Mouse (Mus musculus): ENCODE measurements around the gene Zbtb4. TPM values are rescaled to one million over a fixed set of nuclear protein-coding genes. Genes with fewer than 3 reads are reported as not detected.
A peak's percentile ranks its signal among the peaks of the same experiment; 100 is the strongest.

Gene Zbtb4
- polyA plus RNA-seq, 1 experiment from 2014 or later = 3.2 TPM

DNA sequence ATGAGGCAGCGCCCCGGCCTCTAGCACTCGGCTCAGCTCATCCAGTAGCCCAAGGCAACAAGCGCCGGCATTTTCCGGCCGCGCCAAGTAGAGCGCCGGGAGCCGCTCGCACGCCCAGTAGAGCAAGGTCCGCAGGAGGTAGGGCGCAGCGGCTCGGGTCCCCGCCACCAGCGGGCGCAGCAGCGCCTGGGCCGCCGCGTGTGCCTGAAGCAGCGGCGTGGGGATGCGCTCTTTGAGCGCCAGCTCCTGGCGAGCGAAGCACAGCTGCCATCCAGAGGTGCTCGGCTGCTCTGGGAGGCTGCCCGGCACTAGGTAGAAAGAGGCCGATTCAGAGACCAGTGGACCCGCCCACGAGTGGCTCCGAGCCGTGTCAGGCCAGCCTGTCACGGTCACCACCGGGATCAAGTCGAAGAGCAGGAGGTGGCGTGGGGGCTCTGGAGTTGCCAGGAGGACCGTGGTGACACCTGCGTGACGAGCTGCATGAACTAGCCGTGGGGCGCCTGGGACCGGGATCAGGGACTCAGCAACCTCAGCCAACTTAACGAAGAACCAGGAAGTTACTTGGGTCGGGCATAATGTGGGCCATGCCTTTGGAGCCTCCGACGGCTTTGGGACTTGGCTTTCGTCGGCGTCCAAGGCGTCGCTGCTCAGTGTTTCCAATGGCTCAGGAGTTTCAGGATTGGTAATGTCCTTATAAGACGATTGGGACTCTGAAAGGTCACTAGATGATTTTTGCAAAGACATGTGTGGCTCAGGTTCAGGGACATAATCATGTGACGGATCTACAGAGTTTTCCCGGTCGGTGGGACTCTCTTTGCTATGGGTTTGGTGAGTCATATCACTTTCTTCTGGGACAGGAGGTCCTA lies 38.3 kb downstream of the Zbtb4 start:
- ATAC-seq (ENCODE audit: low FRiP score, low read depth) = peak; percentile 26; the same call in 1 of the 2 replicates
- peak overlapping the region; percentile 92 for H3K4me2 ChIP-seq (replicated peaks)
- no peaks in the 10 kb centered on the region for H3K9me3 ChIP-seq
- H3K9ac ChIP-seq = peak overlapping the region; percentile 79
- H3K27ac ChIP-seq = 0 out of 2 replicates have a peak overlapping the region, but pooled peaks have one; percentile 3
- peaks cover 86% of the 10 kb centered on the region for H3K27me3 ChIP-seq
- H3K36me3 ChIP-seq = no peaks in the 10 kb centered on the region
- WGBS = 2% methylated on average over 60 of the region's 60 CpGs
- H3K4me1 ChIP-seq = peaks cover 61% of the 10 kb centered on the region
- H3K4me3 ChIP-seq = peak overlapping the region; percentile 57

DNA sequence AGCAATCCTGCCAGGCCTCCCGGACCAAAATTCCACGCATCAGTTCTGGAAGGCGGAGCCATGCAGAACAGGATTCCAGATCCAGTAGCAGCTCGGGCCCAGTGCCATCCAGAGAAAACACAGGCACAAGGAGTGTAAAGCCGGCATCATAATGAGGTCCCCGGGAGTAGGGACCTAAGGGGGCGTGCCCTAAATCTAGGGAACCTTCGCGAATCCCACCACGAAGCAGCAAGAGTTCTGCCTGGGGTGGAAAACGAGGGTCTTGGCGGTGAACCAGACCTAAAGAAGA lies 38.9 kb downstream of the Zbtb4 start:
- Histone ChIP-seq H3K4me2 (replicated peaks) (peak overlapping the region; percentile 92), H3K4me1 (peaks cover 55% of the 10 kb centered on the region), H3K27ac (no peak overlapping the region), H3K9me3 (no peaks in the 10 kb centered on the region), H3K4me3 (peak overlapping the region; percentile 57), H3K27me3 (peaks cover 80% of the 10 kb centered on the region), H3K9ac (peak overlapping the region; percentile 39; the same call in 1 of the 2 replicates), H3K36me3 (no peaks in the 10 kb centered on the region)
- WGBS = 6% methylated on average over 12 of the region's 12 CpGs
- ATAC-seq (ENCODE audit: low FRiP score, low read depth) = no peak

- Histone ChIP-seq H3K4me2 (replicated peaks) (peak within 1 kb of the TSS; percentile 92), H3K4me3 (peak within 1 kb of the TSS; percentile 57), H3K9me3 (no peaks in the 10 kb centered on the region), H3K4me1 (peaks cover 49% of the 10 kb centered on the region), H3K36me3 (no peaks in the 10 kb centered on the region), H3K27ac (no peak within 1 kb of the TSS), H3K9ac (peak within 1 kb of the TSS; percentile 39; the same call in 1 of the 2 replicates), H3K27me3 (peaks cover 73% of the 10 kb centered on the region)
- WGBS = 6% methylated on average over 29 of the region's 29 CpGs
- ATAC-seq (ENCODE audit: low FRiP score, low read depth) = no peak
These were observed 39.5 kb downstream of the Zbtb4 start, which contains the start of gene Tmem102 for GRCm38 (mm10) chr11:69804972-69805909. Gene Tmem102 (minus strand): TSS chr11:69805624.

- no peak overlapping the region for H3K4me3 ChIP-seq
- H3K4me2 ChIP-seq (replicated peaks) = no peak overlapping the region
- H3K36me3 ChIP-seq = no peaks in the 10 kb centered on the region
- H3K27ac ChIP-seq = no peak overlapping the region
- no peak overlapping the region for H3K9ac ChIP-seq
- H3K9me3 ChIP-seq = no peaks in the 10 kb centered on the region
- H3K4me1 ChIP-seq = peaks cover 38% of the 10 kb centered on the region
- H3K27me3 ChIP-seq = peaks cover 68% of the 10 kb centered on the region
- WGBS = 77% methylated on average over 4 of the region's 4 CpGs
- ATAC-seq (ENCODE audit: low FRiP score, low read depth) = no peak
These were observed 40.7 kb downstream of the Zbtb4 start for GRCm38 (mm10) chr11:69806378-69806777.

DNA sequence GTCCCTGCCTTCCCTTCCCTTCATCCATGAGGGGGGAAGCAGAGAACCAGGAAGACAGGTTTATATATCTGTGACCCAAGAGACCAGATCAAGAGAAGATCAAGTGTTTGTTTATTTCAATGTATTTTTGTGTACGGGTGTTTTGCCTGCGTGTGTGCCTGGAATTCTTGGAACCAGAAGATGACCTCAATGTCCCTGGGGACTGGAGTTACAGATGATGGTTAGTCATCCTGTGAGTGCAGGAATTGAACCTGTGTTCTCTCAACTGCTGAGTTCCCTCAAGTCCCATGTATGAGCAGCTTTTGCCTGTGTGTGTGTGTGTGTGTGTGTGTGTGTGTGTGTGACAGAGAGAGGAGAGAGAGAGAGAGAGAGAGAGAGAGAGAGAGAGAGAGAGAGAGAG lies 41.9 kb downstream of the Zbtb4 start:
- Histone ChIP-seq H3K4me3 (no peak overlapping the region), H3K9ac (no peak overlapping the region), H3K4me1 (peaks cover 25% of the 10 kb centered on the region), H3K27ac (no peak overlapping the region), H3K9me3 (no peaks in the 10 kb centered on the region), H3K4me2 (replicated peaks) (no peak overlapping the region), H3K27me3 (peaks cover 55% of the 10 kb centered on the region), H3K36me3 (no peaks in the 10 kb centered on the region)
- ATAC-seq (ENCODE audit: low FRiP score, low read depth) = no peak
- 78% methylated on average over 2 of the region's 2 CpGs for WGBS

DNA sequence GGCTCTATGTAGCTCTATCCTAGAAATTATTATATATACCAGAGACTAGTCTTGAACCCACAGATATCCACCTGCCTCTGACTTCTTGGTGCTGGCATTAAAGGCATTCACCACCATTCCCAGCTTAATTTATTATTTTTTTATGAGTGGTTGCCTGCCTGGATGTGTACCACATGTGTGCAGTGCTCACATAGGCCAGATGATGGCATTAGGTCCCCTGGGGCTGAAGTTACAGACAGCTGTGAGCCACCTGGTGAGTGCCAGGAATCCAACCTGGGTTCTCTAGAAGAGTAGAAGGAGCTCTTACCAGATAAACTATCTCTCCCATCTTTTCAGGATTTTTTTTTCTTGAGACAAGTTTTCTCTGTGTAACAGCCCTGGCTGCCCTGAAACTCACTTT lies 44.6 kb downstream of the Zbtb4 start:
- H3K4me1 ChIP-seq = no peaks in the 10 kb centered on the region
- peaks cover 29% of the 10 kb centered on the region for H3K27me3 ChIP-seq
- ATAC-seq (ENCODE audit: low FRiP score, low read depth) = no peak
- H3K27ac ChIP-seq = no peak overlapping the region
- no peak overlapping the region for H3K4me2 ChIP-seq (replicated peaks)
- no peaks in the 10 kb centered on the region for H3K36me3 ChIP-seq
- H3K9me3 ChIP-seq = no peaks in the 10 kb centered on the region
- H3K4me3 ChIP-seq = no peak overlapping the region
- H3K9ac ChIP-seq = no peak overlapping the region

DNA sequence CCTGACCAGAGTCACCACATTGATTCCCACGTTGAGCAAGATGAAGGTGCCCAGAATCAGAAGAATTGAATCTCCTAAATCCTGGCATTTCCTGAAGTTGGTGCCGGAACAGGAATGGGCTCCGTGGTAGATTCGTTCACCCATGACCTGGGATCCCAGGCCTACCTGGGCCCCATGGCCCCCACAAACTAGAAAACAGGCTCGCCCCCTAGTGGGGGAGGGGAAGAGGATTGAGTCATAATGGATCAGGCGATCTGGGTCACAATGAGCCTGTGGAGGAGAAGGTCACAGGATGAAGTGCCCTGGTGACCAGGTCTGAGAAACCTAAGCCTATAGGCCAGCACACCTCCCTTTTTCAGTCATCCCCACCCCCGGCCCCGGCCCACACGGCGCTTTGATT lies 49.4 kb downstream of the Zbtb4 start, which contains the start of gene Gm39566:
TSS of gene Gm39566 (minus strand) at position 144 of the 400 bp plus-strand sequence.
- ATAC-seq (ENCODE audit: low FRiP score, low read depth) = no peak
- 62% methylated on average over 10 of the region's 10 CpGs for WGBS
- no peaks in the 10 kb centered on the region for H3K27me3 ChIP-seq
- no peaks in the 10 kb centered on the region for H3K4me1 ChIP-seq
- no peak within 1 kb of the TSS for H3K4me2 ChIP-seq (replicated peaks)
- H3K4me3 ChIP-seq = no peak within 1 kb of the TSS
- no peak within 1 kb of the TSS for H3K27ac ChIP-seq
- H3K9me3 ChIP-seq = peaks cover 19% of the 10 kb centered on the region; the same call in 1 of the 2 replicates
- no peaks in the 10 kb centered on the region for H3K36me3 ChIP-seq
- no peak within 1 kb of the TSS for H3K9ac ChIP-seq

DNA sequence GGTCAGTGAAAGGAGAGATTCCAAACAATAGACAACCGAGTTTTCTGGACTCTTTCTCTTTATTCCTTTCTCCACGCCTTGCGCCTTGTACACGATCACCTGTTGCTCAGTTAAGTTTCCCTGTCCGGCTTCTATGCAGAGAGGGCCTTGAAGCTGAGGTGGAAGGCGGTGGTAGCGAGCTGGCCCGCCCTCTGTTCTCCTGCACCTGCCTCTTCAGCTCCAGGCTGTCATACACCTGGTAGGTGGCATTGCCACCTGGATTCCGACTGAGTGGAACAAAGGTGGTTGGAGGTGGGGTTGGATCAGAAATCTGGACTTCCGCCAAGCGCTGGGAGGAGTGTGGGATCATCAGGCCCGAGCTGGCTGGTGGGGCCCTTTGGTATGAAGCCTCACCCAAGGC lies 50.8 kb downstream of the Zbtb4 start:
- Histone ChIP-seq H3K27ac (no peak overlapping the region), H3K9ac (no peak overlapping the region), H3K9me3 (peaks cover 19% of the 10 kb centered on the region; the same call in 1 of the 2 replicates), H3K4me2 (replicated peaks) (no peak overlapping the region), H3K4me1 (no peaks in the 10 kb centered on the region), H3K27me3 (no peaks in the 10 kb centered on the region), H3K36me3 (no peaks in the 10 kb centered on the region), H3K4me3 (no peak overlapping the region)
- no peak for ATAC-seq (ENCODE audit: low FRiP score, low read depth)
- 87% methylated on average over 12 of the region's 12 CpGs for WGBS

- 83% methylated on average over 2 of the region's 2 CpGs for WGBS
- H3K4me3 ChIP-seq = no peak within 1 kb of the TSS
- no peaks in the 10 kb centered on the region for H3K27me3 ChIP-seq
- H3K9ac ChIP-seq = no peak within 1 kb of the TSS
- no peaks in the 10 kb centered on the region for H3K4me1 ChIP-seq
- H3K9me3 ChIP-seq = peaks cover 19% of the 10 kb centered on the region; the same call in 1 of the 2 replicates
- H3K4me2 ChIP-seq (replicated peaks) = no peak within 1 kb of the TSS
- no peak for ATAC-seq (ENCODE audit: low FRiP score, low read depth)
- no peak within 1 kb of the TSS for H3K27ac ChIP-seq
- no peaks in the 10 kb centered on the region for H3K36me3 ChIP-seq
These were observed 52.7 kb downstream of the Zbtb4 start, which contains the start of gene Spem2 for GRCm38 (mm10) chr11:69818365-69818764. Gene Spem2 (minus strand): TSS chr11:69818465.

DNA sequence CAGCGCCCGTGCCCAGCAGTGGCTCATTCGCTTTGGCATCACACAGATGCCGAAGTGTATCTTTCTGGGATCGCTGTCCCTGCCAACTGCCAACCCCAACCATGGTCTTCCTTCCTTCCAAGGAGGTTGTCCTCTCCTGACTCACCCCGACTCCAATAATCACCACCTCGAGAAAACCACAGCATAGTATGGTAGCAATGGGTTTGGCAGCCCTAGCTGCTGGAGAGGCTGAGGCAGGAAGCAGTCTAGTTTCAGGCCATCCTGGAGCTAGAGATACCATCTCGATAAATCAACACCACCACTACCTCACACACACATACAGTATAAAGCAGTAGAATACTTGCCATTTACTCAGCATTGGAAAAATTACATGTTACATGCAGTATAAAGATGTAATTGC lies 53.2 kb downstream of the Zbtb4 start:
- ATAC-seq (ENCODE audit: low FRiP score, low read depth) = no peak
- Histone ChIP-seq H3K36me3 (peaks cover 1% of the 10 kb centered on the region), H3K27me3 (no peaks in the 10 kb centered on the region), H3K4me1 (no peaks in the 10 kb centered on the region), H3K4me2 (replicated peaks) (no peak overlapping the region), H3K4me3 (no peak overlapping the region), H3K27ac (no peak overlapping the region), H3K9ac (no peak overlapping the region), H3K9me3 (peaks cover 19% of the 10 kb centered on the region; the same call in 1 of the 2 replicates)
- 90% methylated on average over 8 of the region's 8 CpGs for WGBS

- H3K9me3 ChIP-seq = peaks cover 16% of the 10 kb centered on the region; the same call in 1 of the 2 replicates
- H3K27me3 ChIP-seq = no peaks in the 10 kb centered on the region
- H3K36me3 ChIP-seq = peaks cover 33% of the 10 kb centered on the region
- no peak within 1 kb of the TSS for H3K9ac ChIP-seq
- 86% methylated on average over 3 of the region's 3 CpGs for WGBS
- ATAC-seq (ENCODE audit: low FRiP score, low read depth) = no peak
- H3K4me1 ChIP-seq = no peaks in the 10 kb centered on the region
- no peak within 1 kb of the TSS for H3K27ac ChIP-seq
- H3K4me2 ChIP-seq (replicated peaks) = no peak within 1 kb of the TSS
- no peak within 1 kb of the TSS for H3K4me3 ChIP-seq
These were observed 56.4 kb downstream of the Zbtb4 start, which contains the start of gene Spem1 for GRCm38 (mm10) chr11:69822080-69822479. Gene Spem1 (minus strand): TSS chr11:69822180.

DNA sequence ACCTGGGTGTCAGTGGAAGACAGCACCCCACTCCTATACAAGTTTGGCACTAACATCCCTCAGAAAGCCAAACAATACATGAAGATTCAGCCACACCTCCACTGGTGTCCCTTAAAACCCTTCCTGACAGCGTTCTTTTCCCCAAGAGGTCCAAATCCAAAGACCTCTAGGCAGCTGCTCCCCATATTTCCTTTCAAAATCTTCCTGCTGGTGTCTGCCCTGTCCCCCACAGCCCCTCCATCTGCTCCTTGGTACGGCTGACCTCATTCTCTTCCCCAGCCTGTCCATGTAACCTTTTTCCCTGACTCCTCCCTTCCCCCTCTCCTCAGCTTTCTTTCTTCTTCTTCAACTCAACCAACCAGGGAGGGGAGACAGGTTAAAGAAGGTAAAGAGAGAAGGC lies 57.7 kb downstream of the Zbtb4 start:
- no peak for ATAC-seq (ENCODE audit: low FRiP score, low read depth)
- Histone ChIP-seq H3K36me3 (peaks cover 46% of the 10 kb centered on the region), H3K27me3 (no peaks in the 10 kb centered on the region), H3K4me2 (replicated peaks) (no peak overlapping the region), H3K4me3 (no peak overlapping the region), H3K9ac (no peak overlapping the region), H3K9me3 (peaks cover 4% of the 10 kb centered on the region; the same call in 1 of the 2 replicates), H3K4me1 (no peaks in the 10 kb centered on the region), H3K27ac (no peak overlapping the region)
- WGBS = 70% methylated on average over 2 of the region's 2 CpGs
